Mouse (Mus musculus): Measurements from ENCODE around the gene Smpx.
A peak's percentile ranks its signal among the peaks of the same experiment; 100 is the strongest.

Smpx gene

DNA sequence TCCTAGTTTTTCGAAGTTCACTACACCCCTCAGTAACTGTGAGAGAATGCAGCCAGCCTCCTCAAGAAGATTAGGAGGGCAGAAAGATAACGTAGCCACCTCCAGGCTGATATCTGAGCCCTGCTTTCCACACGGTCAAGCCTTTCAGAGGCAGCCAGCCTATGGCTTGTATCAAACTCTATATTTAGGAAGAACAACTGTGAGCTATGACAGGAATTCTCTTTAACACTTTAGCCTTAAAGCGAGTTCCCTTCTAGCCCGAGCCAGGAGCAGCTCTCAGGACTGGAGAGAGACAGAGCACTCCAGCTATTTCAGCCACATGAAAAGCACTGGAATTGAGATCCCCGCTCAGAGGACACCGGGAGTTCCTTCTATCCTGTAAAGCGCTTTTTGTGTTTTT lies at the start of gene Smpx:
TSS of gene Smpx (plus strand) at position 49 of the 400 bp plus-strand sequence.
- DNase-seq (ENCODE audit: low spot score), result no peak

DNA sequence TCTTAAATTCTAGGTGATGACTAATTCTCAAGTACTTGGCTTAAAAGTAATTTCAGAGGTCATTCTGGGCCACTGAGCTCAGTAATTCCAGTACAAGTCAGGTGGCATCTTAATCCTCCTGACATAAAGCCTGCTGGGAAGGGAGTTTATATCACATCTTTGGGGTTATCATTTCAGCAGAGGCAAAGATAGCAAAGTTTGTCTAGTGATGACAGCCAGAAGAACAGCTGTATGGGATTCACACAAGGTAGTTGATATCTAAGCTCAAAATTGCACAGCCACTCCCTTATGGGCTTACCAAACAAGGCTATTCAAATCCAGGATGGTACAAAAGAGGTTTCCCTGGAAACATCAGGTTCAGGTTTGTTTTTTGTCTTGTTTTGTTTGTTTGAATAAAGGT lies 43.7 kb upstream of the Smpx start:
- DNase-seq (ENCODE audit: low spot score), result no peak

DNA sequence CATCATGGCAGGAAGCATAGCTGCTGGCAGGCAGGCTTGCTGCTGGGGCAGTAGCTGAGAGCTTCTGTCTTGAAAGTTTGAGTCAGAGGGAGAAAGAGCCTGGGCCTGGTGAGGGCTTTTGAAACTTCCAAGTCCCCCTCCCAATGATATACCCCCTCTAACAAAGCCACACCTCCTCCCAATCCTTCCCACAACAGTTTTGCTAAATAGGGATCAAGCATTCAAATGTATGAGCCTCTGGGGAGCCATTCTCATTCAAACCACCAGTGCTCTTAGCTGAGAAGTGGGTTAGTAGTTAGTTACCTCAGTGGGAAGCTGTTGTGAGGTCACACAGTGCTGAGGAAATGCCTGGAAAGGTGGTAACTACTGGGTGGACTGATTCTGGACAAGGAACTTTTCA lies 41.4 kb upstream of the Smpx start:
- DNase-seq (ENCODE audit: low spot score), result no peak

DNA sequence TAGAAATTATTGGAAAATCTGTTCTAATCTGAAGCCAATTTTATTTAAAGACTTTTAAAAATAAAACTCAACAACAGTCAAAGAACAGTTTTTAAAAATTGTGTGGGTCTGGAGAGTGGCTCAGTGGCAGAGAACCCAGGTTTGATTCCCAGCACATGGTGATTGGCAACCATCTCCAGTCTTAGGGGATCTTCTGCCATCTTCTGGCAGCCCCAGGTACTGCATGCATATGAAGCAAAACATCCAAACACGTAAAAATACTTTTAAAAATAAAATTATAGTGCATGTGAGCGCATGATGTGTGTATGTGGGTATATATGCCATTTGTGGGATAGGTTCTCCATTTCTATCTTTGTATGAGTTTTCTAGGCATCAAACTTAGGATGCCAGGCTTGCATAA lies 26.9 kb upstream of the Smpx start:
- no peak for DNase-seq (ENCODE audit: low spot score)

DNA sequence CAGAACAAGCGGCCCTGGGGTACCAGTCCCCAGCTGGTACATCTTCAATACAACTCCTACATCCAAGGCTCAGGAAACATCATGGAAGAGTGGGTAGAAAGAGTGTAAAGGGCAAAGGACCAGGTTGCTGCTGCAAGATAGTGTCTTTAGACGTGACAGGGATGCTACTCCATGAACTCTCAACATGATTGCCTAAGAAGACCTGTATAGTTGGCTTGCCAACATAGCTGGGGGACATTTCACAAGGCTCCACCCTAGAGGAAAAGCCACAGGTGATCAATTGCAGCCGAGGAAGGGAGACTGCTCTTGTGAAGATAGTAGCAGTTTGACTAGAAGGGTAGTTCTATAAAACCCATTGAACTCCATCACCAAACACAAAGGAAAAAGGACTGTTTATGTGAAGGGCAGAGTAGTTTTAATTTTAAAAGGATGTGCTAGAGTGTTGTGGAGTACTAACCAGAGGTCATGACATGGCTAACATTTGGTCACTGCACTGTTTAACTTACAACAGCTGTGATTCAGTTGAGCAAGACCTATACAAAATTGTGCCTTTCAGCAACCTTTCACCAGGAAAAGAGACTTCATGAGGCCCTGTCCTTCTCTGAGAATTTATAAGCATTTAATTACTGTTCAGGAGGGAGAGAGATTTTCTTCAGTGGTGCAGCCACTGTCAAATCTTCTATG lies 23.9 kb upstream of the Smpx start:
- no peak for DNase-seq (ENCODE audit: low spot score)

DNA sequence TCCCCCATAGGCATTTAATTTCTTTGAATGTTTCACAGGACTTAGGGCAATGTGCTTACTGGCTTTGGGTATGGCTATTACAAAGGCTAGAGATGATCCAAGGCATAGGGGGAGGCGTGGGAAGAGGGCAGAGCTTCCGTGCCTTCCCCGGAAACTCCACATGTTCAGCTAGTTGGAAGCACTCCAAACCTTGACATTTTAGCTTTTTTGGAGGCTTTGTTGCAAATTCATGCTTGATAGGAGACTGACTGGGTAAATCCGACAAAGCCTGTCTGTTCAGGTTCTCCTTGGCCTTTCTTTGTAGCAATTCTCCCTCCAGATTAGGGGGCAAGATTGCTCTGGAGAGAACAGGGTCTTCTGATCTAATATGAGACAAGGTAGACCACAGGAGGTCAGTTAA lies 7.5 kb upstream of the Smpx start:
- DNase-seq (ENCODE audit: low spot score), result peak; percentile 62

DNA sequence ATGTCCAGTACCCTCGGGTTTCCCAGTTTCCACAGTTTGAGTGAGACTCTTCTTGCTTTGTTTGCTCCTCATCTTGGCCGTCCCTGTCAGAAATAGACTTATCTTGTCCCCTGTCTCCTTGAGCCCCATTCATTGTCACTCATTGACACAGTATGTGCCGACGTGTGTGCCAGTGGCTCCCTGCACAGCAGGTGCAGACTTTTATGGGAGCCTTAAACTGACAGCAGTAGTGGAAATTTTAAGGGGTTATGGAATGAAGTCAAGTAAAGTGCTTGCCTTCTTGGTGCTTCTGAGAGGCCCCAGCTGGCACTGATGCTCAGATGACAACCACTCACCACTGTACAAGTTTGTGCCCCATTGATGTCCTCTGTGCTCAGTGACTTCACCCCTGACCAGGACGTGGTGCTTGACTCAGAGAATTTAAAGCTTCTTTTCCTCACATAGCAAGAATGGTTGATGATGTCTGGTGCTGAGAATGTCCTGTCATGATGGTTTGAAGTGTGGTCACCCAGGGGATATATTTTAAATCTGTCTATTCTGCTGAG lies 1.0 kb upstream of the Smpx start:
- no peak for DNase-seq (ENCODE audit: low spot score)

DNA sequence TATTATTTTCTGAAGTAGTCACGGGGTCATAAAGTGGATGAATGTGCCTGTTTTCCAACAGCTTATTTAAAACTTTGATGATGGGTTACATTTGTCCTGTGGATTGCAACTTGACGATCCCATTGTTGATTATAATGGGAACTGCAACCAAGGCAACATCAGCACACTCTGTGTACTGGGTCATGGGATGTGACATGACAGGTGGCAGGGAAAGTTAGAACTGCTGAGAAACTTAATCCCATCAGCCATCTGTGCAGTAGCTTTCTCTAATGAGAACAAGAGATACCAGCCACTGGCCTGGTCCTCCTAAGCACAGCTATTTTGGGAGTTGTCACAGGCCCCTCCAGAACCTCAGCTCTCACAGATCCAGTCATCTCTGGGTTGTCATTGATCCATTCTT lies 8.5 kb downstream of the Smpx start:
- DNase-seq (ENCODE audit: low spot score), result no peak

DNA sequence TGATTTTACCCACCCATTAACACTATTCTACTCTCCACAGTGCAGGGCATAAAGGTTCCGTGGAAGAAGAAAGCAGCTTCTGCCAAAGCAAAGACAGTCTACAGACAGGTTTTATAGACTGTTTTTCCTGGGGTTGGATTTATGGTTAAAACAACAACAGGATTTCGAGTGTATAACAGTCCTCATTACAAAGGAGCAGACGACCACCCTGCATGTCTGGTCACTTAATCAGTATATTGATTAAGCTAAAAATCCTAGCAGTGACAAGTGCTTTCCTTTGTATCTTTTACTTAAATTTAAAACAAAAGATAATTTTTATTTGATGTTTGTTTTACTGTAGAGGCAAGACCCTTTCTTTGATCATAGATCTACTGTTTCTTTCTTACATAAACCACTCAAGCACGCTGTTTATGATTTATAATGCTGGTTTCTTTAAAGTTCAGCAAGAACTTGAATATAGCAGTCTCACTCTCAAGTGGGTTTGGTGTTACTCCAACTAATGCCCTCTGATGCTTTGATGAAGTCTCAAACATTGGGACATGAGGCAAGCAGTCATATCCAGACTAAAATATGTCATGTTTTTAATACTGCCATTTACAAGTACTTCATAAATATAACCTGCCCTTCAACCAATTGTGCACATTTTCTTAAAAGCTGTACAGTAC lies 10.0 kb downstream of the Smpx start:
- DNase-seq (ENCODE audit: low spot score), result no peak

DNA sequence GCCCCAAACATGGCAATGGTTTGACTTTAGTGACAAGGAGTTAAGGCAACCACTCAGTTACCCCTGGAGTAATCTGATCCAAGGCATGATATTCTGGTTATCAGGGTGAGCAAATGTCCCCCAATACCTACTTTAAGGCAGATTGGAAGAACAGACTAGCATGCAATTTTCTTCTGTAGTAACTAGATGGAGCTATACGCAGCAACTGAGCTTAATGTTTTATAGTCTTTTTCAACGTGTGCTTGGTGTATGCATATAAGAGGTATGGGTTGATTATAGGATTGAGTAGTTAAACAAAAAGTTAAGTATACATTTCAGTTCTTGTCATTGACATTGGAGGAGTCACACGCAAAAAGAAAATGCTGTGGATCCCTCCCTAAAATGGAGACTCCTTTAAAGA lies 21.2 kb downstream of the Smpx start:
- DNase-seq (ENCODE audit: low spot score), result no peak

DNA sequence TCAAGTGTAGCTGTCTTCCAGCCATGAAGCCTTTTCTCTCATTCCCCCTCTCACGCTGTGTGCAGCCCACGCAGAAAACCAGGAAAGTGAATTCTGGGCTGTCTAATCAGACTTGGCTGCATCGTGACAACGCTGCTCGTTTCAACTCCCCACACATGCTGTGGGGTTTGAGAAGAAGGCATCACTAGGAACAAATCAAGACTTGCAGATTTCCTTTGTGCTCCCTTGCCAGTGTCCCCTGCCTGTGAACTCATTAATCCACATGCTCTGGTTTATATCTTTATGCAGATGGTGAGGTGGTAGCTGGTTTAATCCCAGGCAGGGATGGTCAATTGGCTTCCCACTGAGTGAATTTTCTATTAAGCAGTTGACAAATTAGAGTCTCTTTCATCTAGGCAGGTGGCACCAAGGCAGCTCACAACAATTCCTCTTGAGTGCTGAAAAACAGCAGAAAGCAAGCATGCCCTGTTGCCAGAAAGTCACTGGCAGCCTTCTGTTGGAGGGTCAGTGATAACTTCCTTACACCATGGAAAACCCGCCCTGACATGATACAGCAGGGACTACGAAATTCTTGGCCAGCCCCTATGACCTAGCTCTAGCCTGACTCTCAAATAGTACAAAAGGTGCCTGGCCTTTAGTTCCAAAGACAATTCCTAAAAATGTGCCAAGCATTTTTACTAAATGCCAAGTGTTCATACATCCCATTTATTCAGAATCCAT lies 32.1 kb downstream of the Smpx start:
- DNase-seq (ENCODE audit: low spot score), result no peak

DNA sequence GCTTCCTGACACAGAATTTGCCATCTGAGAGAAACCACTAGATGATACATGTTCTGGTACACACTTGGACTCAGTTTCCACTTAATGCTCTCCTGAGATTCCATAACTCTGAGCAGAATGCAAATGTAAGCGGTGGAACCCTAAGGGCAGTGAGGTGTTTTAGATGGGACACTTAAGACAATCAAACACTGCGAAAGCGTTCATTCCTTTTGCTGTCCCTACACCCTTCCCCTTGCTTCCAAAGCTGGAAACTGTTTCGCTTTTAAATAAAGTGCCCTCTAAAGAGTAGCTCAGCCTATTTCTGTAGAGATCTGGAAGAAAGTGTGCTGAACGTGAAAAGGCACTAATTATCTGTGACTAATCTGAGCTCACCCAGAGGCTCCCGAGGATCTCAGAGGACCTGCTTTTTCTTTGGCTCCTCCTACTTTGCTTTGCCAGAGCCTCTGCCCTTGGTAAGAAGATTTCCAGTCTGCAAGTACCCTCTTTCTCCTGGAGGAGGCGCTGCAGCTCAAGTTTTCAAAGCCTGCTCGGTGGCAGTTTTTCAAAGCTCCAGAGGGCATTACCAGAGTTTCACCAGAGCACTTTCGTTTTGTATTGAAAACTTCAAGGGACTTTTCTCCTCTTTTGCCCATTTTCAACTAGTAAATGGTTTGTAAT lies 33.1 kb downstream of the Smpx start:
- DNase-seq (ENCODE audit: low spot score), result peak; percentile 47

DNA sequence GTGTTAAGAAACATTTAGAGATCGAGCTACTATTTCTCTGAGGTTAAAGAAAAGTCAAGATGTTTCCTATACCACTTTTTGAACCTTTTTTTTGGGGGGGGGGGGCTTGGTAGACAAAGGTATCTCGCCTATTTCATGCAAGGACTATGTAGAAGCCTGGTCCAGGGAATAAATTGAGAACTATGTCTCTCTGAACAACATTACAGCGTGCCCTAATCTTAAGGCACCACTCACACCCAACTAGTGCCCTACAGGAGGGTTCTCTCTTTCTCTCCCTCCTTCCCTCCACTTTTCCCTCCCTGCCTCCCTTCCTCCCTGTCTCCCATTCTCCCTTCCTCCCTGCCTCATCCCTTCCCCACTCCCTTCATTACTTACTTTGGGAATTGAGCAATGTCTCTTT lies 33.6 kb downstream of the Smpx start:
- DNase-seq (ENCODE audit: low spot score), result no peak

DNA sequence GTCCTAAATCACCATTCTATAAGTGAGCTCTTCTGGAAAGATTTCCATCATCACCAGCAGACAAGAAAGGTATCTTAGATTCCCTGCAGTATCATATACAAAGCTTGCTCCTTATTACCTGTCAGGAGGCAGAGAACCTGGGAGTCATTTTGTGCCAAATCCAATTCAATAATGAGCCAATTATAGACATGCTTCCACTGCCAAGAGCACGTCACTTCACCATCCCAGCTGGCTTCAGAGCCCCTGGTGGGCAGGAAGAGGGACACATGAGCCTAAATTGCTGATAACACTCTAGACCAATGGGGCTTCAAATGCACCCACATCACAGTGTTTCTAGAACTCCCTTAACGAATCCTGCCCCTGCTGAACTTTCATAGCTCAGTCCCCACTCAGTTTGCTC lies 35.1 kb downstream of the Smpx start:
- no peak for DNase-seq (ENCODE audit: low spot score)

DNA sequence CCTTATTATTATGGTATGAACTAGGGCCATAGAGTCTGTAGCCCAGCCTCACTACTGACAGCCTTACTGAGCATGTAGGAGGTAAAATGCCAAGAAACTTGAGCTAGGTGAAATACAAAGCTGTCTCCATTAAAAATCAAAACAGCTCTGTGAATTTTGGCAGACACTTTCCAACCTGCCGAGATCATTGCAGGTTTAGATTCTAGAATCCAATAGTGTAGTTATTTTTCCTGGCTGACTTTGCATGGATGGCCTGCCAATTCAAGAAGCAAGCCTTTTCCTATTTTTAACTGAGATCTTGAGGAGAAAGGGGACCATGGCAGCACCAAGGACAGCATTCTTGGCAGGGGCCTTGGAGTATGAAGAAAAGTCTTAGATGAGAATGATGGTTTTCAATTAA lies 35.6 kb downstream of the Smpx start:
- no peak for DNase-seq (ENCODE audit: low spot score)

DNA sequence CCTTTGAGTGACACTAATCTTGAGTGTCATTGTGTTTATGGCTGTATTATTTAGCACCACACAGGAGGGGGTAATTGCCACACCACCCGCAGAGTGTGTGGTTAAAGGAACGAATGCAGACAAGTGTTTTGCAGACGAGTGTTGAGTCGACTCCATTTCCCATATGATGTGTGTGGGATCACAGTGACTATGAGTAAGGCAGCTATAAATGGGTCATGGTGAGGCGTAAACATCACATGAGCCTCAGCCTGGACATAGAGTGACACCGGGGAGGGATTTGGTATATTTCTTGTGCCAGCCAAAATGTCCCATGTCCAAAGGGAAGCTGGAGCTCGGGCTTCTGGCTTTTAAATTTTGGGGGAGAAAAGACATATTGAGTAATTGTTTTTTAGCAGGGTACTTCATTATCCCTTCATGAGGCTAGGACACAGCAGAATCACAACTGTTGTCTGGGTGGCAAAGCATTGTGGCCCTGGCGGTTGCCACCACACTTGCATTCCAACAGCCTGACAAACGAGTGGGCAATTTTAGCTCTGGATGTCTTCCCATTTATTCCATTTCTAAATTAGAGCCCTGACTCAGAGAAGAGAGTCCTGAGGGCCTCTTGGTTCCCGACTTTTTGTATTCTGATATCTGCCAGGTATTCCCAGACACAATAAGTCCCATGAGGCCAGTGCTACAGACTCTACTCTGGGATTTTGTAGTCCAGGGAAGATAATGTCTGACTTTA lies 49.3 kb downstream of the Smpx start:
- DNase-seq (ENCODE audit: low spot score), result no peak

DNA sequence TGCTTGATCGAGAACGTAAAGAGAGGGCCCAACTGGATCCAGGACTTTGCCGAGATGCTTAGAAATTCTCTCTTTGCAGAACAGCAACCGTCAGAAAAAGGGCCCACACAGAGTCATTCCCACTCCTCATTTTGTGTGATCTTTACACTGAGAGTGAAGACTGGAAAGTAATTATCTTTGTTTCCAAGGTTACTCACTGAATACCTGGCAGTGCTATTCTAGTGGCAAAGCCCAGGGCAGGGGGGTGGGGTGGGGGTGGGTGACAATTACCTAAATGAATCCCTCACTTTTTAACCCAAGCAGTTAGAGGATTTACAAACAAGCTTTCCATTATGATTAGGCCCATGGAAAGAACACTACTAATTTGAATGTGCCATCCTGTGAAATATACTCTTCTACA lies 55.8 kb downstream of the Smpx start:
- no peak for DNase-seq (ENCODE audit: low spot score)

DNA sequence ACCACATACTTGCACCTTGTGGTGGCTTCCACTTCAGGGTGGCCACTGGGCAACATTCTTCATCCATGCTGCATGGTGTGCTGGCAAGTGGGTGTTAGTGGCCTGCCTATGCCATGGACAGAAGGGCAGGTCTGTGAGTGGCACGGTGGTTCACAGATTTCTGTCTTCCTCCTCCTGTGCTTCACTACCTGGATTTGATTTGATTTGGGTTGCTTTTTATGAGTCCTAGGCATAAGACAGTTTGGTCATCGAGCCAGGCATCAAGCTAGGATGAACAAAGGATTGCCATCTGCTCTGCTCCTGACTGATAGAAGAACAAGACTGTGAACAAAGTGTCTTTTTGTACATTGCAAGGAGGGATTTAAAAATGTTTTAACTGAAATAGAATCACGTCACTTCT lies 63.8 kb downstream of the Smpx start:
- DNase-seq (ENCODE audit: low spot score), result no peak

DNA sequence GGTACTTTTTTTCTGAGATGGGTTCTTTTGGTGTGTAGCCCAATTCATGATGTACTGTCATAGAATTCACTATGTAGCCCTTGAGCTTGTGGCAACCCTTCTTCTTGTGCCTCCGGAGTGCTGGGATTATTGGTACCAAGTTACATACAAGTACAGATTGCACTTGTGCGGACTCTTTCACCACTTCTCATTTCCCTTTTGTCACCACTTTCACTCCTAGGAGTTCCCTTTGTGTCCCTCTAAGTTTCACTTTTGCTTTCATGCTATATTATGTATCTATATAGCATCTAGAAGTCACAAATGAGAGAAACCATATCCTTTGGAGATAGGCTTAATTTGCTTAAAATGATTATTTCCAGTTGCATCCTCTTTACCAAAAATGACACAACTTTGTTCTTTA lies 103.0 kb downstream of the Smpx start:
- DNase-seq (ENCODE audit: low spot score), result no peak

Measured in testis, postnatal 14 days (tissue).